Mouse (Mus musculus) CD4-positive helper T cell, adult 2 months (primary cell): ENCODE data around the gene Glmp.
"Not testable (repeated sequence)": the region's sequence is repeated elsewhere in the genome, so short reads cannot be mapped to it uniquely, and the experiment has no call there.

Experiments
- DNase-seq: peaks from one replicate; pipeline ENCODE4 v3.0.0-alpha.2; 2012; ENCODE audit warnings: low read depth, missing footprints, low spot score

The Glmp gene

DNA sequence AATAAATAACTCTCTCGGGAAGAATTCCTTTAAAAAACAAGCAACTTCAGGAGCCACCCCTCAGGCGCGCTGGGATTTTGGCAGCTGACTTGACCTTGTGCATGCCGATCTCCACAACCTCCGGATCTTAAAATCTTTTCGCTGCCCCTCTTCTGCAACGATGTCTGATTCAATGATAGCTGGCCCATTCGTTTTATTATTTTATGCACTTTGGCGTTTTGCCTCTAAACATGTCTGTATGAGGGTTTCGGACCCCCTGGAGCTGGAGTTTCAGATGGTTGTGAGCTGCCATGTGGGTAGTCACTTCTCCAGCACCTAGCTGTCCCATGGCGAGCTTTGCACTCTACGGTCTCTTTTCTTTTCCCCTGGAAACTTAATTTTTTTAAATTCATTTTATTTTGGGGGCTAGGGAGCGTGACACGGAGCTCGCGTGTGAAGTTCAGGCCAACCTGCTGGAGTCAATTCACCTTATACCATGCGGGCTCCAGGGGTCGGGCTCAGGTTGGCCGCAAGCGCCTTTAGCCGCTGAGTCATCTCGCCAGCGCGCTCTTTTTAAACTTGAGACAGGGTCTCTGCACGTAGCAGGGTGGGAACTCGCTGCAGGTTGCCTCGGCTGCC, 10.7 kb downstream of the Glmp start:
- no peak for DNase-seq

DNA sequence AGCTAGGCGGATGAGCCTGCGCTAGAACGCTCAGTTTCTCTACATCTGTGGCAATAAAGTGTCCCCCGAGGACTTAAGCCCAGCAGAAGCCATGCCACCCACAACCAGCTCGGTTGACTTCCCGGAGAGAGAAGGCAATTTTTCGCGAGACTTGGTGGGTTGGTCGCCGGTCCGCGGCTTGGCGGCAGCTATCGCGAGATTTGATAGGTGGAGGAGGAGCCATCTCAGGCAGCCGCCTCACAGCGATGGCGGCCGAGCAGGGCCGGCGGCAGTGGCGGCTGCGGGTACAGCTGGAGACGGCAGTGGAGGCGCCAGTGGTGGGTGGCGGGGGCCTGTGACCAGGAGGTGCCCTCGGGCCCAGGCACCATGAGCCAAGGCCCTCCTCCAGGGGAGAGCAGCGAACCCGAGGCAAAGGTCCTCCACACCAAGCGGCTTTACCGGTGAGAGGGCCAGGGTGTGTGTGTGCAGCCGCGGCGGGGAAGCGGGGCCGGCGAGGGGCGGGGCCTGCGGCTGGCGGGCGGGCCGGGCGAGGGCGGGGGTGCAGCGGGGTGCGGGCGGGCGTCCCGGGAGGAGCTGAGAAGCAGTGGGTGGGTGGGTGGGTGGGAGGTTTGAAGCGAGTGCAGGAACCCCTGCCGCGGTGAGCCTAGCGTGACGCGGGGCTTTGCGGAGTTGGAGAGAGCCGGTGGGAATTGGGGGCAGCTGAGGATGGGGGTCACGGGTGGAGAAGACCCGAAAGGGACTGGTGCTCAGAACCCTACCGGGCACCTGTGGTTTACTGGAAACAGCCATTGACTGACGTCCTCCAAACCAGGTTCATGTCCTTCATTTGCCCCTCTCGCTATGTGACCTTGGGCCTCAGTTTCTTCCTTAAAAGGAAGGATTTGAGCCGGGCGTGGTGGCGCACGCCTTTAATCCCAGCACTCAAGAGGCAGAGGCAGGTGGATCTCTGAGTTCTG, 11.5 kb downstream of the Glmp start, which contains the start of the genes Tmem79 and Smg5:
Tmem79 (minus strand) TSS at position 91 of the 956 bp plus-strand sequence.
Smg5 (plus strand) TSS at position 203 of the 956 bp plus-strand sequence.
- peak; percentile 98 for DNase-seq

DNA sequence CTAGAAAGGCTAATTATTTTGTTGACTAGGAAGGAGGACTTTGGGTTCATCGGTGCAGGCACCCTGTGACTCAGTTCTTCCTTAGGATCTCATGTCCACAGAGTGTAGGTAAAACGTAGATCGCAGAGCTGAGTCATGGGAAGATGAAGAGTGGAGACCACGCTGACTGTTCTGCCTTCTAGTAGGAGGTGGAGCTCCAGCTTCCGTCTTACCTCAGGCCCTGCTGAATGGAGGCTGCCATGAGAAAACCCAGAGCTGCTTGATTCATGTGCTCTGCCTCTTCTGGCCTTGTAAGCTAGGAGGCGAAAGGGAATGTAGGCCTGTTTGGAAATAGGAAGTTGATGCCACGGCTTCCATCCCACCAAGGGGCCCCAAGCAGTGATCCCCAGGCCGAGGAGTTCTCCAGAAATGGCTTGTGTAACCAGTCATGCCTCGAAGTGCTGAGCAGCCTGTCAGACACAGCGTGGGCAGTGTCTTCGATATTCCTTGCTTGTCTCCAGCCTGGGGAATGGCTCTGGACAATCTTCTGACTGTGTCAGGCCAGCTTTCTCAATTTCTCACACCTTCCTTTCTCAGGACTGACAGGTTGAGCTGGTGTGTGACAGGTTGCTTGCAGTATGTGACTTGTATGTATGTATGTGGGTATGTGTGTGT, 12.7 kb downstream of the Glmp start:
- peak; percentile 75 for DNase-seq

- DNase-seq = no peak
Observed at GRCm38 (mm10) chr3:88338316-88338715, 13.5 kb downstream of the Glmp start.

DNA sequence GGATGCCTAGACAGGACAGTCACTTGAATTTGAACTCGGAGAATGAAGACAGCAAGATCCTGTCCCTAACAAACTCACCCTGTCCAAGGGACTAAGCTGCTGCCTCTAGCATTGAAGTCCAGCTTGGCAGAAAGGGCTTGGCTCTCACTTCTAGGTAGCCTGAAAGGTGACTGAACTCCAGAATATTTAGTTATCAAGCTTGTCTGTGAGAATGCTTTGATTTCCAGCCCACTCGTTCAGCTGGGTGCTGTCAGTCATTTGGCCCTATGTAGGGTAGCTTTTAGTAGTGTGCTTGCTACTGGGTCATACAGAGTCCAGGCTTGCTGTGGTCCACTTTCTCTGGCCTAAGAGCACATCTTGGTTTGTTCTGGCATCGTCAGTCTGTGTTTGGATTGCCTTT, 14.2 kb downstream of the Glmp start:
- DNase-seq = no peak

- no peak for DNase-seq
Observed at GRCm38 (mm10) chr3:88350732-88351131, 25.9 kb downstream of the Glmp start.

DNA sequence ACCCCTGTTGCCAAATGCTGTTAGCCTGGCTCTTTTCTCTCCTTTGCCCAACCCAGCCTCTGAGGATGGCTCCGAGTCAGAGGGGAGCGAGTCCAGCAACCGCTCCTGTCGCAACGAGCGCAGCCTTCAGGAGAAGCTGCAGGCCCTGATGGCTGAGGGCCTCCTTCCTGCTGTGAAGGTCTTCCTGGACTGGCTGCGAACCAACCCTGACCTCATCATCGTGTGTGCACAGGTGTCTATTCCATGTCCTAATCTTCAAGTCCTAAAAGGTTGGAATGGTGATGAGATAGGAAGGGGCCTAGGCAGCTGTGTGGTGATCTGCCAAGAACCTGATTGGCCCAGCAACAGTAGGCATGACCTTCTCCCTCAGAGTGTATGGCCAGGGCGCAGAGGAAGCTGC, 28.1 kb downstream of the Glmp start:
- no peak for DNase-seq

GRCm38 (mm10) chr3:88354396-88355165, 29.8 kb downstream of the Glmp start:
- DNase-seq = no peak

DNA sequence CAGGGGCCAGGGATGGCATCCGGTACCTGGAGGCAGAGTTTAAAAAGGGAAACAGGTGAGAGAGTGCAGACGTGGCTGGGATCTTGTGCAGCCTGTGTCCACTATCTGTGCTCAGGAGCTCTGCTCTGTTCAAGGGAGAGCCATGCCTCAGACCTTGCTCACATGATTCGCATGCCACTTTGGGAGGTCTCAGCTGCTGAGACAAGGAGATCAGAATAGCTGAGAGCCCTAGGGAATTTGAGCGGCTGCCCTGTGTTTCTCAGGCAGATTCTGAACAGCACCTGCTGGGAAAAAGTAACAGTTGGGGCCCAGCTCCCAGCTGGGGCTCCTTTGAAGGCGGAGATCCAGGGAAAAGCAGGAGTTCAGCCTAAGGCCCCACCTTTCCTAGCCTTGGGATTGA, 34.8 kb downstream of the Glmp start:
- DNase-seq = no peak

DNA sequence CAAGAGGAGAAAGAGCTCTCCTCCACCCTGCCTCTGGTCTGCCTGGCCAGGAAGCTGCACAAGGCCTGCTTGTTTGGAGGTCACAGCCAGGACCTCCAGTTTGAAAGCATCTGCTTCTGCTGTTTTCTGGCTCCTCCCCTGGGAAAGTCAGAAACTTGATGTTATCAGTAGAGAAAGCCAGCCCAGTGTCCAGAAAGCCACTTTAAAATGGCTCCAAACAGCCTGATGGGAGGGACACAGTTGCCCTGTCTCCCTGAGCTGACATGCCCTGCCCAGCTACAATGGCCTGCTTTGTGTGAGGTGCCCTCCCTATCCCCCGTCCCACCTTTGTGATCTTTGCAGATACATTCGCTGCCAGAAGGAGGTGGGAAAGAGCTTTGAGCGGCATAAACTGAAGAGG, 35.2 kb downstream of the Glmp start:
- no peak for DNase-seq

GRCm38 (mm10) chr3:88361096-88361495, 36.3 kb downstream of the Glmp start:
- no peak for DNase-seq

GRCm38 (mm10) chr3:88361612-88362313, 36.9 kb downstream of the Glmp start:
- no peak for DNase-seq

- DNase-seq = no peak
Observed at GRCm38 (mm10) chr3:88363700-88364099, 38.9 kb downstream of the Glmp start.

GRCm38 (mm10) chr3:88364337-88364736, 39.5 kb downstream of the Glmp start, which contains the start of gene Paqr6:
Gene Paqr6, plus strand, starts transcription at chr3:88364584.
- no peak for DNase-seq

DNA sequence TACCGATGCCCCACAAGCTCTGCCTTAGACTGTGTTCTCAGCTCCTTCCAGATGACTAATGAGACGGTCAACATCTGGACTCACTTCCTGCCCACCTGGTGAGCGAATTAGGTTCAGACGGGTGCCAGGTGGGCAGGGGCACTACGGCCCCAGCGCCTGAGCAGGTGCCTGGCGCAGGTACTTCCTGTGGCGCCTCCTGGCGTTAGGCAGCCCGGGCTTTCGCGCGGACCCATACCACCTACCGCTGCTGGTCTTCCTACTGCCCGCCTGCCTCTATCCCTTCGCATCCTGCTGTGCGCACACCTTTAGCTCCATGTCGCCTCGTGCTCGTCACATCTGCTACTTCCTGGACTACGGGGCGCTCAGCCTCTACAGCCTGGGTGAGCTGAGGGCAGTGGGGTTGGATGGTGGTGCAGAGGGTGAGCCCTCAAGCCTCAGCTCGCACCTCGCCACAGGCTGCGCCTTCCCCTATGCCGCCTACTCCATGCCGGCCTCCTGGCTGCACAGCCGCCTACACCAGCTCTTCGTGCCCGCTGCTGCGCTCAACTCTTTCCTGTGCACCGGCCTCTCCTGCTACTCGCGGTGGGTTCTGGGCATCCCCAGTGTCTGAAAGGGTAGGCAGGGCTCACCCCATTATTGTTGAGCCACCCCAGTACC, 41.0 kb downstream of the Glmp start:
- no peak for DNase-seq

- peak; percentile 52 for DNase-seq
Observed at GRCm38 (mm10) chr3:88366830-88367428, 42.1 kb downstream of the Glmp start.

DNA sequence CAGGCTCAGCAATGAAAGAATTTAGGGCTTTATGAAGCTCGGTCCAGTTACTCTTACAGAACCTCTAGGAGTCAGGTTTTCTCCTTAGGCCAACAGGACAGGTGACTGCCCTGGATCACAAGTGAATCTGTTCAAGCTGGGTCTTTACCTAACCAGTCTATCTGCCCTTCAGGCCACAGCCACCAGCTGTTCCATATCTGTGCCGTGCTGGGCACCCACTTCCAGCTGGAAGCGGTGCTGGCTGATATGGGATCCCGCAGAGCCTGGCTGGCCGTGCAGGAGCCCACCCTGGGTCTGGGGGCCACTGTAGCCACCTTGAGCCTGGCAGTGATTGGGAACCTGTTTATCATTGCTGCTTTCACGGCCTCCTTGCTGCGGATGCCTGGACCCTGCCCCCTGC, 42.7 kb downstream of the Glmp start:
- DNase-seq = not testable (repeated sequence)

DNA sequence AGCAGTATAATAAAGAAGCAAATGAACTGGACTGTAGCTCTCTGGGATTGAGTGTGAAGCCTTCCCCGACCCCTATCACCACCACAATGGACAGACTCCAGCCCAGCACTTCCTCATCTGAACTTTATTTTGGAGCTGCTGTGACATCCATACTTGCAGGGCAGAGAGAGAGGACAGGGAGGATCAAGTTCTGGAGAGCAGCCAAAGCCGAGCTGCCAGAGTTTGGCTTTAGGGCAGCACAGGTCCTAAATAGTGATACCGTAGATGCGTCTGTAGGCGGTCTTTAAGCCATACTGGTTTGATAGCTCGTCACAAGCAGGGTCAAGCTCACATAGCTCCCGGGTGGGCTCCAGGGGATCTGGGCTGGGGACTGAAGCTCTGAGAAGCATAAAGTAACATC, 43.7 kb downstream of the Glmp start:
- DNase-seq = not testable (repeated sequence)

DNA sequence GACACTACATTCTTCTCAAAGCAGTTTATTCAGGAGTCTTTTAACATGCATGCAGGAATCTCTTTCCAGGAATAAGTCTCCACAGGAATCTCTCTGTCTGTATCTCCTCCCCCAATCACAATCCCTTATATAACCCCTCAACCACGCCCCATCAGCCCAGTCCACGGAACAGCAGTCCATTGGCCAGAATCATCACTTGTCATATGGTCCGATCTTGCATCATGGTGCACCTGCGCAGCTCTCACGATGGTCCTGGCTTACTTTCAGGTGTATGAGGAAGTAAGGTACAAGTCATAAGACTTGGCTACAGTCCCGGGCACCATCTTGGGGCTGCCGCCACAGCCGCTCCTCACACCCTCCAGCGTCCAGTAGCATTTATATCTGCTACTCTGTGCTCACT, 47.8 kb downstream of the Glmp start, which contains the start of gene Bglap3:
Bglap3 (minus strand) TSS at position 101 of the 400 bp plus-strand sequence.
- not testable (repeated sequence) for DNase-seq
